Comparison of ENCODE assay signal across 26 mouse cellular contexts in genomic region chr12:40169675-40170074, GRCm38 (mm10). TPM values are rescaled to one million over a fixed set of nuclear protein-coding genes. Genes with fewer than 3 reads are reported as not detected.
A peak's percentile ranks its signal among the peaks of the same experiment; 100 is the strongest.
DNase-seq lines count a peak whose midpoint lies in the region; ATAC-seq and TF ChIP-seq lines count a peak whose summit lies in the region.
"Had no signal": no experiment of that assay in that cellular context is flagged by ENCODE, and none has a peak within 500 bp of the region (broad histone marks: within the 10 kb centered on the region; RNA-seq: fewer than 3 reads in every experiment).

No protein-coding gene starts in this region.

- intact Hi-C loops in heart, postnatal 36 days (cut with DNase I), result loop anchor here (10.0 kb wide), 1 partner anchor 505 kb away; no protein-coding TSS in a partner anchor

- H3K79me2 ChIP-seq in CH12.LX (replicated peaks; ENCODE audit: control insufficient read depth, extremely low read depth, insufficient read depth, poor library complexity, severe bottlenecking), result no peaks in the 10 kb centered on the region

- dilution Hi-C loops in CH12.LX (cut with MboI; ENCODE audit: extremely low pct_ligation_motif_present, extremely low pct_unique_long_range_greater_than_20kb, low sequenced_read_pairs), result no loop called here

- ATAC-seq in heart, postnatal 0 days (ENCODE audit: insufficient read depth, low read depth), result no peak
- 0 out of 2 replicates have a peak, but pooled peaks have one; percentile 34 for ATAC-seq in megakaryocyte-erythroid progenitor cell, adult 5-6 weeks (replicated peaks; ENCODE audit: low FRiP score, low TSS enrichment, poor library complexity, severe bottlenecking)
- ATAC-seq: activated CD4-positive, CD25-positive, alpha-beta regulatory T cell, adult 4 months; forebrain, embryonic 13.5 days; forebrain, postnatal 0 days; hindbrain, embryonic 16.5 days; inflammation-experienced regulatory T-cells, adult 6 months; Patski had no signal

- TF ChIP-seq EP300 in heart, postnatal 0 days (IDR thresholded peaks at IDR 0.05; ENCODE audit: low read depth), result no peak
- TF ChIP-seq EP300 in CH12.LX (IDR thresholded peaks at IDR 0.05; ENCODE audit: low read length), result no peak

- H3K27ac ChIP-seq in heart, postnatal 0 days (ENCODE audit: low read depth), result no peak overlapping the region
- H3K27ac ChIP-seq in thymus, adult 2 months (ENCODE audit: control insufficient read depth, insufficient read depth, low read length), result no peak overlapping the region
- no peak overlapping the region for H3K27ac ChIP-seq in CH12.LX (ENCODE audit: insufficient read depth, low read depth)
- H3K27ac ChIP-seq: embryonic facial prominence, embryonic 10.5 days; forebrain, embryonic 13.5 days; gastrocnemius, adult 2 months; heart, embryonic 15.5 days; hindbrain, embryonic 12.5 days had no signal

- no peaks in the 10 kb centered on the region for H3K36me3 ChIP-seq in heart, postnatal 0 days (replicated peaks; ENCODE audit: control insufficient read depth, insufficient read depth, low read length)
- H3K36me3 ChIP-seq in thymus, adult 2 months (ENCODE audit: control insufficient read depth, insufficient read depth, low read length), result no peaks in the 10 kb centered on the region
- H3K36me3 ChIP-seq in CH12.LX (replicated peaks in 1 of 2; ENCODE audit: control insufficient read depth in 1 of 2, insufficient read depth in 1 of 2, low read length in 1 of 2), result no peaks in the 10 kb centered on the region
- H3K36me3 ChIP-seq: embryonic facial prominence, embryonic 10.5 days; G1E; heart, embryonic 15.5 days; hindbrain, embryonic 12.5 days had no signal

- no peaks in the 10 kb centered on the region for H3K9me3 ChIP-seq in heart, postnatal 0 days (replicated peaks; ENCODE audit: control insufficient read depth, low read length)
- no peaks in the 10 kb centered on the region for H3K9me3 ChIP-seq in CH12.LX (replicated peaks; ENCODE audit: low read length)
- H3K9me3 ChIP-seq: embryonic facial prominence, embryonic 10.5 days; forebrain, embryonic 13.5 days; G1E; heart, embryonic 15.5 days; hindbrain, embryonic 12.5 days had no signal

- H3K4me3 ChIP-seq in heart, postnatal 0 days (ENCODE audit: low read depth, low read length), result no peak overlapping the region
- H3K4me3 ChIP-seq in thymus, adult 2 months (ENCODE audit: control insufficient read depth, insufficient read depth, low read length), result no peak overlapping the region
- H3K4me3 ChIP-seq in CH12.LX (replicated peaks in 1 of 3; ENCODE audit: low read depth in 2 of 3, low read length in 2 of 3, poor library complexity in 1 of 3), result no peak overlapping the region
- no peak overlapping the region for H3K4me3 ChIP-seq in lung, adult 2 months (replicated peaks; ENCODE audit: extremely low read depth, low read depth, low read length)
- H3K4me3 ChIP-seq: embryonic facial prominence, embryonic 10.5 days; forebrain, embryonic 13.5 days; gastrocnemius, adult 2 months; heart, embryonic 15.5 days; hindbrain, embryonic 12.5 days had no signal

- H3K9ac ChIP-seq in heart, postnatal 0 days (replicated peaks; ENCODE audit: low read depth, low read length), result no peak overlapping the region
- no peak overlapping the region for H3K9ac ChIP-seq in CH12.LX (ENCODE audit: insufficient read depth, low read depth)
- H3K9ac ChIP-seq: forebrain, embryonic 13.5 days; forebrain, postnatal 0 days; heart, embryonic 15.5 days; hindbrain, embryonic 12.5 days had no signal

- in situ Hi-C loops in CH12.LX (cut with MboI; ENCODE audit: low pct_ligation_motif_present, low pct_unique_long_range_greater_than_20kb, low sequenced_read_pairs), result loop anchor here (25.0 kb wide), 1 partner anchor 657 kb away; no protein-coding TSS in a partner anchor

- H3K27me3 ChIP-seq in heart, postnatal 0 days (ENCODE audit: control insufficient read depth, insufficient read depth, low read length), result no peaks in the 10 kb centered on the region
- H3K27me3 ChIP-seq in thymus, adult 2 months (ENCODE audit: control insufficient read depth, insufficient read depth, low read length), result no peaks in the 10 kb centered on the region
- no peaks in the 10 kb centered on the region for H3K27me3 ChIP-seq in CH12.LX (replicated peaks)
- H3K27me3 ChIP-seq: forebrain, embryonic 13.5 days; heart, embryonic 15.5 days; hindbrain, embryonic 12.5 days; Patski had no signal

- 92% methylated on average over 1 of the region's 1 CpGs for WGBS in heart, postnatal 0 days
- 98% methylated on average over 1 of the region's 1 CpGs for WGBS in thymus, adult 2 months
- 97% methylated on average over 1 of the region's 1 CpGs for WGBS in lung, adult 2 months

- 0 out of 2 replicates have a peak, but pooled peaks have one; percentile 9 for TF ChIP-seq CTCF in heart, postnatal 0 days (IDR thresholded peaks at IDR 0.05; ENCODE audit: low read depth)
- no peak for TF ChIP-seq CTCF in thymus, adult 2 months (IDR thresholded peaks at IDR 0.05; ENCODE audit: borderline replicate concordance, control insufficient read depth, extremely low read depth, insufficient read depth, low read length, poor library complexity)
- TF ChIP-seq CTCF in CH12.LX (conservative IDR thresholded peaks at IDR 0.05 in 1 of 2, IDR thresholded peaks at IDR 0.05 in 1 of 2; ENCODE audit: low read depth in 2 of 2, low read length in 2 of 2), result peak in 1 of 2 experiments; percentile 45; a peak in 2 of 4 replicates
- no peak for TF ChIP-seq CTCF in lung, adult 2 months (IDR thresholded peaks at IDR 0.05; ENCODE audit: insufficient read depth, low read length)

- no peak overlapping the region for H3K4me2 ChIP-seq in heart, postnatal 0 days (ENCODE audit: low read depth, low read length)
- no peak overlapping the region for H3K4me2 ChIP-seq in CH12.LX (ENCODE audit: insufficient read depth, low read depth, poor library complexity, severe bottlenecking)
- H3K4me2 ChIP-seq: forebrain, embryonic 13.5 days; heart, embryonic 11.5 days; heart, embryonic 15.5 days; hindbrain, embryonic 12.5 days had no signal

- DNase-seq in heart, postnatal 0 days (ENCODE audit: low spot score), result no peak
- no peak for DNase-seq in heart, postnatal 36 days
- DNase-seq in thymus, adult 2 months, result peak; percentile 16
- DNase-seq in thymus, adult 18-20 months, result no peak
- DNase-seq in CH12.LX (ENCODE audit: extremely low read depth), result no peak
- DNase-seq in embryo, embryonic 9.5 days (ENCODE audit: extremely low spot score), result no peak
- no peak for DNase-seq in lung, adult 2 months
- DNase-seq: adrenal gland, postnatal 14 days; cerebellum, adult 11-12 months; cerebellum, adult 9-10 months; cerebellum, postnatal 25 days; forebrain, postnatal 0 days; gastrocnemius, adult 2 months; gastrocnemius, postnatal 25 days had no signal

- H3K4me1 ChIP-seq in heart, postnatal 0 days (ENCODE audit: control insufficient read depth, insufficient read depth), result no peaks in the 10 kb centered on the region
- H3K4me1 ChIP-seq in thymus, adult 2 months (replicated peaks; ENCODE audit: control insufficient read depth, insufficient read depth, low read length), result peaks cover 8% of the 10 kb centered on the region
- H3K4me1 ChIP-seq in CH12.LX (ENCODE audit: control insufficient read depth in 1 of 2, insufficient read depth in 2 of 2), result peaks cover 0 to 3% of the 10 kb centered on the region in 2 experiments; a peak in 1 of 4 replicates
- H3K4me1 ChIP-seq in lung, adult 2 months (ENCODE audit: control insufficient read depth, insufficient read depth, low read length), result no peaks in the 10 kb centered on the region
- H3K4me1 ChIP-seq: embryonic facial prominence, embryonic 10.5 days; forebrain, embryonic 13.5 days; heart, embryonic 15.5 days; hindbrain, embryonic 12.5 days had no signal

- TF ChIP-seq RAD21 in CH12.LX (IDR thresholded peaks at IDR 0.05; ENCODE audit: low read depth, low read length), result peak; percentile 14

- no peak for TF ChIP-seq POLR2A in thymus, adult 2 months (IDR thresholded peaks at IDR 0.05; ENCODE audit: control insufficient read depth, extremely low read depth, insufficient read depth, low read length, poor library complexity)
- no peak for TF ChIP-seq POLR2A in CH12.LX (IDR thresholded peaks at IDR 0.05; ENCODE audit: low read depth, low read length)
- TF ChIP-seq POLR2A in lung, adult 2 months (IDR thresholded peaks at IDR 0.05; ENCODE audit: borderline replicate concordance, extremely low read depth, low read depth, low read length), result no peak

TF ChIP-seq in CH12.LX, 34 proteins besides CTCF, POLR2A, EP300 and RAD21 (continues in another document):
- TF ChIP-seq MAX (IDR thresholded peaks at IDR 0.05; ENCODE audit: low read length) (no peak), TBP (conservative IDR thresholded peaks at IDR 0.05; ENCODE audit: low read depth, low read length) (no peak), IRF4 (IDR thresholded peaks at IDR 0.05; ENCODE audit: low read depth, low read length) (no peak), POLR2AphosphoS2 (IDR thresholded peaks at IDR 0.05; ENCODE audit: low read depth, low read length) (no peak), HCFC1 (IDR thresholded peaks at IDR 0.05; ENCODE audit: low read depth, low read length) (no peak), BHLHE40 (IDR thresholded peaks at IDR 0.05; ENCODE audit: low read depth, low read length) (no peak), ETS1 (conservative IDR thresholded peaks at IDR 0.05; ENCODE audit: low read depth, low read length) (no peak), NRF1 (IDR thresholded peaks at IDR 0.05; ENCODE audit: low read depth, low read length) (no peak)

RNA-seq across cellular contexts. Expression of gene Lsmem1, which starts 29.6 kb away (rescaled TPM):
- total RNA-seq in heart, postnatal 0 days (2014; rRNA removed; ENCODE audit: low replicate concordance), result 5.1 and 9.2 TPM in 2 replicates
- 24.3 and 37.5 TPM in 2 replicates for polyA plus RNA-seq in heart, postnatal 0 days (2015; fragmentation: Nextera tagmentation; extraction: Ambion mirVana)
- total RNA-seq in heart, postnatal 36 days (2021), result 10 to 100 TPM; 40.4 to 47.6 TPM
- 0.99 and 2.0 TPM in 2 replicates for polyA plus RNA-seq in thymus, adult 2 months (2012; rRNA removed)
- total RNA-seq in CH12.LX (2012; rRNA removed) (not detected in 2 replicates), CH12.LX (2014; rRNA removed) (not detected in 2 replicates)
- polyA plus RNA-seq in CH12.LX (2012; ENCODE audit: insufficient read length, low read depth), result not detected in 2 replicates
- not detected in 2 replicates for total RNA-seq in megakaryocyte-erythroid progenitor cell, adult 5-6 weeks (2014; fragmentation: Nextera tagmentation)
- total RNA-seq in megakaryocyte-erythroid progenitor cell, adult 5-6 weeks (2017), result 1.4 TPM in 1 of 2 replicates, not detected in the other
- polyA plus RNA-seq in lung, adult 2 months (2012; rRNA removed), result 0.18 and 0.53 TPM in 2 replicates
- total RNA-seq: adrenal gland, postnatal 14 days; granulocyte monocyte progenitor cell, adult 5-6 weeks had no signal
- polyA plus RNA-seq: embryonic facial prominence, embryonic 10.5 days; forebrain, embryonic 13.5 days; G1E; hindbrain, embryonic 12.5 days; hindbrain, embryonic 16.5 days; Patski had no signal

RNA-seq across cellular contexts. Expression of gene Scin, which starts 35.6 kb away (rescaled TPM):
- 2.5 and 2.7 TPM in 2 replicates for total RNA-seq in heart, postnatal 0 days (2014; rRNA removed; ENCODE audit: low replicate concordance)
- polyA plus RNA-seq in heart, postnatal 0 days (2015; fragmentation: Nextera tagmentation; extraction: Ambion mirVana), result 2.7 and 2.8 TPM in 2 replicates
- 1 to 10 TPM; 1.0 to 1.9 TPM for total RNA-seq in heart, postnatal 36 days (2021)
- 7.9 and 10.0 TPM in 2 replicates for polyA plus RNA-seq in thymus, adult 2 months (2012; rRNA removed)
- total RNA-seq in CH12.LX (2012; rRNA removed) (0.04 TPM in 1 of 2 replicates, not detected in the other), CH12.LX (2014; rRNA removed) (not detected in 2 replicates)
- polyA plus RNA-seq in CH12.LX (2012; ENCODE audit: insufficient read length, low read depth), result not detected in 2 replicates
- 12.1 and 12.7 TPM in 2 replicates for total RNA-seq in megakaryocyte-erythroid progenitor cell, adult 5-6 weeks (2014; fragmentation: Nextera tagmentation)
- 31.9 and 62.5 TPM in 2 replicates for total RNA-seq in megakaryocyte-erythroid progenitor cell, adult 5-6 weeks (2017)
- 0.62 and 0.94 TPM in 2 replicates for polyA plus RNA-seq in lung, adult 2 months (2012; rRNA removed)
- polyA plus RNA-seq: embryonic facial prominence, embryonic 10.5 days; forebrain, embryonic 13.5 days; G1E; hindbrain, embryonic 16.5 days had no signal
